Mouse (Mus musculus) megakaryocyte-erythroid progenitor cell, adult 5-6 weeks (primary cell): Measurements from ENCODE around the gene Per2. TPM values are rescaled to one million over a fixed set of nuclear protein-coding genes. Genes with fewer than 3 reads are reported as not detected.

ENCODE experiments used
- ATAC-seq: replicated peaks from 2 replicates; pipeline ENCODE4 v1.8.0; 2016; ENCODE audit warnings: mild to moderate bottlenecking, inconsistent platforms; ENCODE audit not compliant: severe bottlenecking, poor library complexity, low FRiP score, low TSS enrichment
- total RNA-seq, 2 experiments: library from RNA; stranded (forward) in 1 of 2; stranded (reverse) in 1 of 2; fragments of 200-1000, 215-1000 nt in 1 of 2; fragments of >200 nt in 1 of 2; fragmentation: Nextera tagmentation in 1 of 2; gene quantifications; 2 replicates each; pipeline ENCODE4 v1.2.3; 2014 to 2017

Gene Per2
- total RNA-seq, 2 experiments from 2014 or later: 3.3 to 11.7 TPM

DNA sequence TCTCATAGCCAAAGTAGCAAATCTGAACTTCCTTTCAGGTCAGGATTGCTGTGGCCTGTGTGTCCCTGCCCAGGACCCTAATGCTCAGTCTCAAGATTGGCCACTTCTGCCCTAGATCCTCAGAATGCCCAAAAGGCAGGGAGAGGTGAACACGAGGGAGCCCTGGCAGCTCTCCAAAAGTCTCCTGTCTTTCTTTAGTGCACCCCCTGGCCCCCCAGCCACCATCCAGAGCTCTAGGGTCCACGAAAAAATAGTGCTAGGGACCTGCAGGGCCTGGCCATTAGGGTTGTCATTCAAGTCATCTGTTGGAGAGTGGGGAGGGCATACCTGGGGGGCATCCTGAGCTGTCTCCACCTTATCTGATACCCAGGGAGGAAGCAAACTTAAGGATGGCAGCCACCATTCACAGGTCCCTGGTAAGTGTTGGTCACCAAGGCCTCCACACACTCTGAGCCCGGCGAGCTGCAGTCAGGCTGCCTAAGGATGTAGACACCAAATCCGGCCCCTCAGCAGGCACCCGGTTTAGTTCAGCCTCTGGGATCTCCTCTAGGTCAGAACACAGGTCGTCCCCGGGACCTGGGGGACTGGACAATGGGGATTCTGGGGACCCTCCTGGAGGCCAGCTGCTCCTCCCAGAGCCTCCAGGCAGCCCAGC lies 47.4 kb downstream of the Per2 start:
- ATAC-seq: no peak

DNA sequence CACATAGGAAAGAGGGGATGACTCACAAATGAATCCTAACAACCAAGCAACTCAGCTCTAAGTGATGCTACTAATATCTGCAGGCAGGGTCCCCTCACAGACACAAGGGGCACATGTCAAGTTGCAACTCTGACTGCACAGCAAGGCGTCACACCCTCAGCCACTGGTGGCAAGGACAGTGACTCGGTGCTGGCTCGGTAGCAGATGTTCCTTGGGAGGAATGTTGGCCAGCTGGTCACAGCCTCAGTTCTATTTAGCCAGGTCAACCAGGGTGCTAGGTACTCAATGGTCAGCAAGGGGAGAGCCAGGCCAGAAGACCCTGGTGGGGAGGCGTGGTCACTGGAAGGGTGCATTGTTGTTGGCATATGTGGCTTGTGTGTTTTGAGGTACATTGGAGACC lies 51.3 kb downstream of the Per2 start:
- ATAC-seq: no peak

DNA sequence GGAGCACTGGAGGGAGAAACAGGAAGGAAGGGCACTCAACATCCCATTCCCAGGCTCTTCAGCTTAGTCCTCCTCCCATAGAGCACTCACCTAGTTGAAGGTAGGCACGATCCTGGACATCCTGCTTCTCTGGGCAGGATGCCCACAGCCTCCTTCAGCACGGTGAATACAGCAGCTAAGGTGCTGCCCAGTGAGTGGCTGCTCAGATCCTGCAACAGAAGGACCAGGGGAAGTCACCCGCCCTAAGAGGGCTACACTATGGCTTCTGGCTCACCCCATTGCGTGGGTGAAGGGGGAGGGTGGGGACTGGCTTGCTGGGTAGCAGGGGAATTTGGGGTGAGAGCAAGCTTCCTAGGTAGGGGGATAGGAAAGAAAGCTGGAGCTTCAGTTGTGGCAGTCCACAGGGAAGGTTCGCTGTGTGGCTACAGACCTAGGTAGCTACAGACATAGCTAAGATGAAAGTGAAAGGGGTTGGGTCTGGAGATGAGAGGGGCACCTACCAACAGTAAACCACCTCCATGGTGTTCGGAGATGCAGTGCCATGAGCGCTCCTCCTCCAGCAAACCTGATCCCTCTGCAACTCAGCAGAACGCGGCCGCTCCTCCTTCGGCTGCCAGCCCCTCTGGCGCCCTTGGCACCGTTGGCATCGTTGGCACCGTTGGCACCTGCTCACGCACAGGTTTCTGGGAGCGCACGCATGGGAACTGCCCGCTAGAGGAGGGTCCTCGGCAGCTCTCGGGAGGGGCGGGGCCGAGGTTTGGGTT lies 53.5 kb downstream of the Per2 start:
- ATAC-seq: 0 out of 2 replicates have a peak, but pooled peaks have one; percentile 34

DNA sequence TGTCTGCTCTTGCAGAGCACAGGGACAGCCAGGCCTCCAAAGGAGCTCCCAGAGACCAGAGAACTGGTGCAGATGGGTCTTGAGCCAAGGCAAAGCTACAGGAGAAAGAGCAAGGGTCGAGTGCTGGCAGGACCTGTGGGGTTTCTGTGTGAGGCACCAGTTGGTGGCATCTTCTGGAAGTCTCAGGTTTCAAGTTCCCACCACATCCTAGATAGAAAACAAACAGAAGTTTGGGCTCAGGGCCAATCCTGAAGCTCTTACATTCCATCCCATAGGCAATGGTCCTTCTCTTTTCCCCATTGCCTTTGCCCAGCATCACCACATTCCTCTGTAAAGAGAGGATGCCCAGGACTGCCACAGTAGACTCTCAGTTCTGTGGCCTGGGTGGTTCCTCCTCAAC lies 54.1 kb downstream of the Per2 start:
- no peak for ATAC-seq

GRCm38 (mm10) chr1:91398260-91399062 lies 60.7 kb downstream of the Per2 start, which contains the start of gene Ilkap:
Gene Ilkap (minus strand): TSS chr1:91398815.
- peak; percentile 72 for ATAC-seq

- peak; percentile 36 for ATAC-seq
Observed at GRCm38 (mm10) chr1:91397927-91398259, 61.2 kb downstream of the Per2 start.

DNA sequence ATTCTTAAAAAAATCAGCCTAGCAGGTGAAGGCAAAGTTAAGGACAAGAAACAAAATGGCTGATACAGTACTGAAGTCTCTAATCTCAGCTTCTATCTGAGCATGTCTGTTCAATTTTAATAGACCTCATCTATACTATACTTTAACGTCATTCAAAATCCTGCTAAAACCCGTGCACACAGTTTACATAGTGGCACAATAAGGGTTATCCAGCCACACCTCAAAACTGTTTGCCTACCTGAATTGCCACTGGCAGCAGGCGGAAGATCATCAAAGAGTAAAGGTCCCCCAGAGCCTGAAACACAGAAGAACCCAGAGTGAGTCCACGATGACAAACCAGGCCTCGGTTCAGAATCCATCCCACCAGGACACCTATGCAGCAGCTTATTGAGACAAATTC lies 68.8 kb downstream of the Per2 start:
- no peak for ATAC-seq

GRCm38 (mm10) chr1:91381091-91381471 lies 78.0 kb downstream of the Per2 start:
- no peak for ATAC-seq

- ATAC-seq: peak; percentile 88
Observed at GRCm38 (mm10) chr1:91380453-91381090, 78.6 kb downstream of the Per2 start.

- peak; percentile 87 for ATAC-seq
Observed at GRCm38 (mm10) chr1:91373414-91373835, 85.7 kb downstream of the Per2 start.

GRCm38 (mm10) chr1:91370055-91370454 lies 89.1 kb downstream of the Per2 start:
- no peak for ATAC-seq

- no peak for ATAC-seq
Observed at GRCm38 (mm10) chr1:91369408-91369807, 89.7 kb downstream of the Per2 start.

GRCm38 (mm10) chr1:91367295-91367694 lies 91.8 kb downstream of the Per2 start:
- no peak for ATAC-seq

GRCm38 (mm10) chr1:91366215-91367108 lies 92.7 kb downstream of the Per2 start, which contains the start of gene Erfe:
Gene Erfe (plus strand): TSS chr1:91366430.
- peak; percentile 71 for ATAC-seq

Other genes with a start within 250 kb of the Per2 start
- 69.5 and 73.1 TPM in 2 replicates for gene Ube2f, start 209.0 kb downstream of the Per2 start, total RNA-seq (2014; fragmentation: Nextera tagmentation)
- gene Ube2f, start 209.0 kb downstream of the Per2 start, total RNA-seq (2017): 44.1 and 62.4 TPM in 2 replicates
- 64.1 and 65.3 TPM in 2 replicates for gene Scly, start 161.0 kb downstream of the Per2 start, total RNA-seq (2014; fragmentation: Nextera tagmentation)
- 31.7 and 40.4 TPM in 2 replicates for gene Scly, start 161.0 kb downstream of the Per2 start, total RNA-seq (2017)
- 0.26 and 0.37 TPM in 2 replicates for gene Espnl, start 137.2 kb downstream of the Per2 start, total RNA-seq (2014; fragmentation: Nextera tagmentation)
- gene Espnl, start 137.2 kb downstream of the Per2 start, total RNA-seq (2017): 0.15 TPM in 1 of 2 replicates, not detected in the other
- gene Klhl30, start 108.3 kb downstream of the Per2 start, total RNA-seq (2014; fragmentation: Nextera tagmentation): 0.20 TPM in 1 of 2 replicates, not detected in the other
- not detected in 2 replicates for gene Klhl30, start 108.3 kb downstream of the Per2 start, total RNA-seq (2017)
- 2.0 and 2.3 TPM in 2 replicates for gene Erfe, start 92.9 kb downstream of the Per2 start, total RNA-seq (2014; fragmentation: Nextera tagmentation)
- gene Erfe, start 92.9 kb downstream of the Per2 start, total RNA-seq (2017): 0.04 and 0.42 TPM in 2 replicates
- gene Ilkap, start 60.5 kb downstream of the Per2 start, total RNA-seq (2014; fragmentation: Nextera tagmentation): 137 and 199 TPM in 2 replicates
- gene Ilkap, start 60.5 kb downstream of the Per2 start, total RNA-seq (2017): 163 and 170 TPM in 2 replicates
- 20.1 and 22.5 TPM in 2 replicates for gene Hes6, start 45.3 kb downstream of the Per2 start, total RNA-seq (2014; fragmentation: Nextera tagmentation)
- gene Hes6, start 45.3 kb downstream of the Per2 start, total RNA-seq (2017): 13.8 and 17.3 TPM in 2 replicates
- 7.0 and 12.1 TPM in 2 replicates for gene Traf3ip1, start 35.3 kb upstream of the Per2 start, total RNA-seq (2014; fragmentation: Nextera tagmentation)
- 7.1 and 10.1 TPM in 2 replicates for gene Traf3ip1, start 35.3 kb upstream of the Per2 start, total RNA-seq (2017)
- 10.9 and 11.9 TPM in 2 replicates for gene Asb1, start 81.2 kb upstream of the Per2 start, total RNA-seq (2014; fragmentation: Nextera tagmentation)
- 13.1 and 20.5 TPM in 2 replicates for gene Asb1, start 81.2 kb upstream of the Per2 start, total RNA-seq (2017)